Mouse (Mus musculus) adrenal gland, adult (tissue): ENCODE results near the gene Gse1.

ENCODE experiments used
- DNase-seq, 2 experiments: peaks; one replicate each; pipeline ENCODE4 v3.0.0; 2022 to 2023; ENCODE audit warnings: low spot score in 1 of 2; ENCODE audit not compliant: inconsistent age in 2 of 2

Gse1 gene

DNA sequence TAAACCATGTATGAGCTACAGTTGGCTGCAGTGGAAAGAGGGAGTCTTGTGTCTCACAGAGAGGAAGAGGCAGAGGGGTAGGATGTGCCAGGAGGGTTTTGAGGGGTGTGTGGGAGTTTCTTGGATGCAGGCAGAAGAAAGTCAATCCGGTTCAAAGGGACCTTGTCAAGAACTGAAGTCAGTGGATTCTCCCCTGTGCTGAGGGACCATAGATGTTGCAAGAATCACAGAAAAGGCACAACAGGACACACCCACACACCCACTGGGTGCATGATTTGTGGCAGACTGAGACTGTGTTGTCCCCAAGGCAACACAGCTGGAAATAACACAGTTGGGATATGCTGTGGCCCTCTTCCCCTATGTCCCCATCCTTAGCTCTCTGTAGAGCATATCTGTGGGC is 209.0 kb downstream of the Gse1 start:
- DNase-seq, result no peak

DNA sequence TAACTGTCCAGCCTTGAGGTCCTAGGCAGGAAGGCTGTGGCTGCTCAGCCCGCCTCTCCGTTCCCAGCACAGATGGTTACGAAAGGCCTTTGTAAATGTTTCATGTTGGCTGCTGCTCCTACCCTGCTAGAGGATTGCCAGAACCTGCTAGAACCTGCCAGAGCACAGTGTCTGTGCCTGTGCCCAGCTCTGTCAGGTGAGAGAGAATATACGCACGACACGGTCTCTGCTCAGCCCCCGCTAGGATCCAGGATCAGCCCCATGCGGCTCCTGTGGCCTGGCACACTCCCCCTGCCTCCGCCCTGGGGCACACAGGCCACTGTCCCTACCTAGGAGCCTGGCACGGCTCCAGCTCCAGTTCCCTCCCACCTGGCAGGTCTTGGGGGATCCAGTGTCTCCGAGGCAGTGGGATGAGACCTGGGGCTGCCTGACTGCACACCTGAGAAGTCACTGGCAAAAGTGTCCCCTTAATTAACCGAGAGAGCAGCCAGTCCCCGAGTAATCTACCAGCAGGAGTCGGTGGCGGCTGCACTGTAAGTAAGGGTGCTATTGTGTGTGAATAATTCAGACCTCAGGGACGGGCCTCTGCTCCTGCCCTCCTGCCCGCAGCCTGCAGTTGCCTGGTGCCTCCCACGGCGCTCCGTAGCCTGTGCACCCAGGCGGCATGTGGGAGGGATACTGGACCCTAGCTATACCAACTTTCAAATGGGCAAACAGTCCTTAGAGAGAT is 209.6 kb downstream of the Gse1 start:
- DNase-seq, result no peak

DNA sequence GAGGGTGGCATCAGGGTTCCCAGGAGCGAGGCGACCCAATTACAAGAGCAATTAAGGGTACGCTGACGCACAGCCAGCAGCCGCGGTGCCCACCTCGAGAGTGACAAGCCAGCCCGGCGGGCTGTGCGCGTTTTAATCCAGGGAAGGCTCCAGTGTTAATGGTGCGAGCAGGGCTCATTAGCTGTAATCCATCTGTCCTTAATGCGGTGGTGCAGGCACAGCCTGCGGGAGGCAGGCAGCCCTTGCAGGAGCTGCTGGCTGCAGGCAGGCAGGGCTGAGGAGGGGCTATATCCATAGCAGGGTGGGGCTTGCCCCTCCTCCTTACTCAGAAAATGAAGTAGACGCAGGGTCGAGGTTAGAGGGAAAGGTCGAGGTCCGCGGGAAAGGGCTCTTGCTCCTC is 211.1 kb downstream of the Gse1 start:
- peak in 1 of 2 experiments; percentile 70 for DNase-seq

DNA sequence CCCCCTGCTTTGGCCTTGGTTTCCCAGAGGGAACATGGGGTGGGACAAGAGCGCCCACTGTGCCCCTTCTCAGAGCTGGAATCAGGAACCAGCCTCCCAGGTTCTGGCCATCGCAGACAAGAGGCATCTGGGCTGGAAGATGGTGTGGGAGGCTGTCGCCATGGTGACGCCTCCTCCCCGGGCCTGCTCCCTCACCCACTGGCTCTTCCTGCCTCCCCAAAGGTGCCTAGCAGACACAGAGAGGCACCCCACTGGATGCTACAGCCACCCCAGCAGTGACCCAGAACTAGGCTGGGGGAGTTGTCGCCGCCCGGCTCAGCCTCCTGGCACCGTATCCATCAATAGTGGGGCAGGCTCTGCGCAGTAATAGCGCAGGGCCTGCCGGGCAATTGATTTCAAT is 212.5 kb downstream of the Gse1 start:
- DNase-seq, result no peak

DNA sequence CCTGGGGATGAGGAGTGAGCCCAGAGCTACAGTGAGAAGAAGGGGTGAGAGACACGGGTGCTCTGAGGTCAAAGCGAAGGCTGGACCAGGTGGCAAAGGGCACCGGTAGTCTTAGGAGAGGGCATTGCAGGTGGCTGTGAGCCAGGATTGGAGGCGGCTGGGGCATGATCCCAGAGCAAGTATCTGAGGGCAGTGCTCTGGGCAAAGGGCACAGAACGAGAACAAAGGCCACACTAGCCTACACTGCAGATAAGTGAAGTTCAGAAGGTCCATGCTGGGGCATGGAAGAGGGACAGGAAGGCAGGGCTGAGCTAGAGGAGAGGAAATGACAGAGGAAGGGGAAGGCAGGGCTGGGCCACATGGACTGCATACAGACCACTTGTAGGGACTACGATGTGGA is 213.4 kb downstream of the Gse1 start:
- DNase-seq, result no peak

DNA sequence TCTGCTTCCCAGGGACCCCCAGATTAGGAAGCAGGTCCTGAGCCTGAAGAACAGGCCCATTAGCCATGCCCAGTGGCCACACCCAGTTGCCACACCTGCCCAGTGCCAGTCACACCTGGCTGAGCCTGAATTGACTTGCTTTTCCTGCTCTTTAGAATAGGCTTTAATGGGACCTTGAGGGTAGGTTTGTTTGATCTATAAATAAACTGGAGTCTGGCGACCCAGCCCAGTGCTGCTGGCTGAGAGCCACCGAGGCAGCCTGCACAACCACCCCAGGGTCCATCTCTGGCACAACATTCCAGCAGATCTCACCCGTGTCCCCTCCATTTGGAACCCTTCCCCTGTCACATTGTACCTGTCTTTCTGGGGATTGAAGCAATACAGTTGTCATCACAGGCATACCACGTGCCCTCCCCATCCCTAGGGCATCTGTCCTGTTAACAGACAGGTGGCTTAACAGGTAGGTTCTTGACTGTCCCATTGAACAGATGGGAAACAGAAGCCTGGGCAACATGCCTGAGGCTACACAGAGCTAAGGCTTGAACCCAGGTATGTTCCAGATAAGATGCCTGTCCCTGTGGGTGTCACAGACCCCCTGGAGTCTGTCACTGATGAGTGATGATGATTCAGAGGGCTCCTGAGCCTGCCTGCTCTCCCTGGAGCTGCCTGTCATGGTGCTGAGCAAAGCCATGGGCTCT is 214.2 kb downstream of the Gse1 start:
- DNase-seq, result peak in 1 of 2 experiments; percentile 56

DNA sequence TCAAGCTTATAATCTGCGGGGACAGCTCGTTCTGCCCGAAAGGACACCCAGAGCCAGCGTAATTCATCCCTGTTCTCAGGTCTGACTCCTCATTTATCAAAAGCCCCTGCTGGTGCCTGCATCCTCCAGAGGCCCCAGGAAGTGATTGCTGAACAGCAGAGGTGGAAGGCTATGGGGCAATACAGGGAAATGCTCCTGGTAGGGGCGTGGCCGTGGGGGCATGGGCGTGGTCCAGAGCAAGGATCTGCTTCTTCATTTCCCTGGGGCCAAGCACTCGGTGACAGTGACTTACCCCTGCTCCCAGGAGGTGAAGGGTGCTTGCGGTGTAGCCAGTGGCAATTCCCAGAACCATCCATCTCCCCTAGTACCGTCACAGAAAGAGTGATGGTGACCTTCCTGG is 217.0 kb downstream of the Gse1 start:
- DNase-seq, result peak in 1 of 2 experiments; percentile 80

DNA sequence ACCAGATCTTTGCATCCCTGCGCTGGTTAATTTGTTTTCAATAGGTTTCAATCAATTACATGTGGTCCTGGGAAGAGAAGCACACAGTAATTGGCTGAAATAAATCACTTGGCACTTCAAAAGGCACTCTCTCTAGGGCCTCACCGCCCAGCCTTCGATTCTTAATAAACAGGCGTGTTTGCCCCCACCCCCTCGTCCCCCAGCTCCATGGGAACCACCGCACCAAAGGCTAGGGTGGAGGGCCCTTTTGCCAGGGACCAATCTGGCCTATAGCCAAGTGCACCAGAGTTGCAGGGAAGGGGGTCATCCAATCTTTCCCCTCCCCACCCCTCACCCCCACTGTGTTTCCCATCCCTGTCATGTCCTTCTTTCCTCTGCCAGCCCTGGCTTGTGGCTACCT is 219.9 kb downstream of the Gse1 start:
- DNase-seq, result peak in 1 of 2 experiments; percentile 45

DNA sequence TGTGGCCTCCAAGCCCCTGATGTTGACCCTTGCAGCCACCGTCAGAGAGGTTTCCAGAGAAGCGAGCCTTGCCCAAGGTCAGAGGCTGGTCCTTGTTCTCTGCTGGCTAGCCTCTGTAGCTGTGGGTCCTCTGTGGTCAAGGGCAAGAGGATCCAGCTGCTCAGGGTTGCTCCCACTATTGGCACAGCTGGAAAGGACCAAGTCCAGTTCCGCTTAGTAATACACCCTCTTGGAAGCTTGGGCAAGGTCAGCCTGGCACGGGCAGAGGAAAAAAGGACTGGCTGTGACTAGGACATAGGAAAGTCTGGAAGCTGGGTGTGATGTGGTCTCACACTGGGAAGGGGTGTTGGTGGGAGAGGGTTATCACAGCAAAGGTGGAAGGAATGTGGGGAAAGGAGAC is 220.9 kb downstream of the Gse1 start:
- DNase-seq, result peak; percentile 84 to 94

DNA sequence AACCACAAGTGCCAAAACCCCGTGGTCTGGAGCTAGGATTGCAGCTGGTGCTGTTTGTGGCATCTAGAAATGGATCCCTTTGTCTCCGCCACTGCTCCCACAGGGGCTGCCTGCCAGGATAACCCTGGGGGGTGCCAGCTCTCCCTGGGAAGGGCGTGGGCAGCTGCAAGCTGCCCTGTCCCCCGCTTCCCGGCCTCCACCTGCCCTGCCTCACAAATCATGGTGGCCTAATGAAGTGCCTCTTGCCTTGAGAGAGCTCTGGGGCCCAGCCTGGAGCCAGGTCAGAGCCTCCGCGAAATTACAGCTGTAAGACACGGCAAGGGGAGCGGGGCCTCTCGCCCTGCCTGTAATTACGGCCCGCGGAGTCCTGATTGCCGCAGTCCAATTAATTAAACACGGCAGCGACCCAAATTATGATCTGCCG is 221.4 kb downstream of the Gse1 start:
- no peak for DNase-seq

DNA sequence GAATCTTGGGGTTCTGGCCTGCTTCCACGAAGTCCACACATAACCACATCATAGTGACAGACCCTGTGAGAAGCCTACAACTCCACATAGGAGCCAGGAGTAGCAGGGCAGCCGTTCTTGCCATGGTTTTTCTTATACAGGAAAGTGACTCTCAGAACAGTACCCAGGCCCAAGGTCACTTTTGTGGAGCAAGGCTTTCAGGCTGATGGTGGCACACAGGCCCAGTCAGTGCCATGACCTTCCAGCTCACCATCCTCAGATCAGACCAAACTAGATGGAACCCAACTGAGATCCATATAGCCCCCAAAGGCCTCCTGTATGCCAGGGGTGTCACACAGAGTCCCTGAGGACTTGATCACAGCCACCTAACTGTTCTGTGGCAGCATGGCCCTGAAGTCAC is 223.9 kb downstream of the Gse1 start:
- peak in 1 of 2 experiments; percentile 78 for DNase-seq

DNA sequence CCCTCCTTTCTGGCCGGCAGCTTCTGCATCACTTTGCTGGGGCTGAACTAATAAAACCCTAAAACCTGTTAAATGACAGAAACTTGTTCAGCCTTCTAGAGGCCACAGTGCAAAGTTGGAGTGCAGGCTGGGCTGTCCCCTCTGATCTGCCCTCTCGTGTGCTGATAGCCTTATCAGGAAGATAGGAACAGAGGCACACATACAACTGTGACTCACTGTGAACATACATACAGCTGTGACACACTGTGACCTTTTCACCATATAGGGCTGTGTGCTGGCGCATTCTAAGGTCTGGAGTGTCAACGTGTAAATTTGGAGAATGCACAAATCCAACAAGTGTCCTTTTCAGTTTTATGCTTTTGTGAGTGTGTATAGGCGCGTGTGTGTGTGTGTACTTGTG is 226.1 kb downstream of the Gse1 start:
- DNase-seq, result no peak

DNA sequence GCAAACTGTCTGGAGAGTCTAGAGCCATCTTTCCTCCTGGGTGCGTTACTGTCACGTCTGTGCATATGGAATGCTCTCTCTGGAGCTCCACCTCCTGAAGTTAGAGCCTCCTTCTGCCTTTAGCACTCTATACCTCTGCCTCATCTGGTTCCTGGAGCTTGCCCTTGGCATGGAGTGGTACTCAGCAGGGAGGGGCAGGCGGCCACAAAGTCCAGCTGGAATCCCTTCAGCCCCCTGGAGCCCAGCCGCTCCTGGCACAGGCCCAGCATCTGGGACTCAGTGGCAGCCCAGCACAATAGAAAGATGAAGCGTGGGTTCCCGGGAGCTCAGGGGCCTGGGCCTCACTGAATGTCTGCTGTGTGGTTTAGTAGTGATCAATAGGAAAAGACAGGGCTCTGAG is 232.1 kb downstream of the Gse1 start:
- peak in 1 of 2 experiments; percentile 33 for DNase-seq

DNA sequence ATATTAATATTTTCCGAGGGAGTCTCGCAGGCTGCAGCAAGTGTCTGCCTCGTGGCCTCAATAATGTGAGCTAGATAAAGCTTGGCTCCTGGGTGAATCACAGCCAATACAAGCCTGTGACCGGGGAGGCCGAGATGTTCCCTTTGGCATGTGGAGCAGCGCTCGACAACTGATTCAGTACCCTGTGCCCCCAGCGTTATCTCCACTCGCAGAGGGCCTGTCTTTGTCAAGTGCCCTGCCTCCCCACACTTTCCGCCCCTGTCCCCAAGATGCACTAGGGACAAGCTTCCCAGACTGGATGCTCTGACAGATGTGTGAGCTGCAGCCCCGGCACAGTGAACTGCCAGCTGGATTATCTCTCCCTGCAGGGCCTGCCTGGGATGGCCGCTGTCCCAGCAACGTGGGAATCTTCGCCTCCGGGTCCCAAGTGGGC is 233.9 kb downstream of the Gse1 start:
- DNase-seq, result peak in 1 of 2 experiments; percentile 49

DNA sequence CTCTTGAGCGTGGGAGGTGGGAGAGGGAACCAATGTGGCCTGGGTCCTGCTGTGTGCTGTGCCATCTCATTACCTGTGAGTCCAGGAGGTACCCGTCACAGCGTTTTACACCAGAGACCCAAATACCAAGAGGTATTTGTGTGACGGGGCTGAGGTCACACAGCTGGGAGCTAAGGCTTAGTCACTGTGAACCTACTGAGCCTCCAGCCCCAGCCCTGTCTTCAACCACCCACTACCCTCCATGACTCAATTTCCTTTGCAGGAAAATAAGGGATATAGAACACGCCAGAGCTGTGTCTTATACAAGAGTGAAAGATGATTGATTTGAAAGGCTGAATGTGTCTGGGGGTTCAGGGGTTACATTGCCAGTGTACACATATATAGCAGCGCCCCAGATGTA is 234.4 kb downstream of the Gse1 start:
- no peak for DNase-seq

DNA sequence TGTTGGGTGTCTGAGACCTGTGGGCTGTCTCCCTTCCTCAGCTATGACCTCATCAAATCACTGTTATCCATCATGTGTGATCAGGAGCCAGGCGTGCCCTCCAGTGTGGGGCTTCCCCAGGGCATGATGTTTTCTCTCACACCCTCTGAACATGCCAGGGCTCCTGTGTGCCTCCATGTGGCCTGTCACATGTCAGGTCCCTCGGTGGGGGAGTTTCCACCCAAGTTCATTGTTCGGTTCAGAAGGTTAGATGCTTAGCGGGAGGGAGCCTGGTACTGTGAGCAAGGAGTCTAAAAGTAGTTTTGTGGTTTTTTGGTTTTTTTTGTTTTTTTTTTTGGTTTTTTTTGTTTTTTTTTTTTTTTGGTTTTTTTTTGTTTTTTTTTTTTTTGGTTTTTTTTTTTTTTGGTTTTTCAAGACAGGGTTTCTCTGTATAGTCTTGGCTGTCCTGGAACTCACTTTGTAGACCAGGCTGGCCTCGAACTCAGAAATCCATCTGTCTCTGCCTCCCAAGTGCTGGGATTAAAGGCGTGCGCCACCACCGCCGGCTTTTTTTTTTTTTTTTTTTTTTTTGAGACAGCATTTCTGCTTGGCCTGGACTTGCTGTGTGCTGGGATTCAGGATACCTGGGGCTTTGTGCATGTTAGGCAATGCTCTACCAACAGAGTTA is 235.8 kb downstream of the Gse1 start:
- DNase-seq, result peak in 1 of 2 experiments; percentile 30

DNA sequence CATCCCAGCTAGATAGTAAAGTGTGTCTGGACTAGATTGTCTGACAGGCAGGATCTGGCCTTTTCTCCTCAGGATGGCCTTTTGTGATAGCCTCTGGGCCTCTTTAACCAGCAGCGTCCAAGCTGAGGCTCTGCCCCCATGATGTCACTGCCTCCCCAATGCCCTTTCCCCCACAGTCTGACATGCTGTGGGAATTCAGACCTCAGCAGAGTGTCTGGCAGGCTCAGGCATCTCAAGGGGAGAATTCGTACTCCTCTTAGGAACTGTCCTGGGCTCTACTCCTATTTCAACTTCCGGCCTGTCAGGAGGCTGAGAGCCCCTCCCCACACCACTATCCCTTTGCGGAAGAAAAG is 236.3 kb downstream of the Gse1 start:
- peak in 1 of 2 experiments; percentile 45 for DNase-seq

DNA sequence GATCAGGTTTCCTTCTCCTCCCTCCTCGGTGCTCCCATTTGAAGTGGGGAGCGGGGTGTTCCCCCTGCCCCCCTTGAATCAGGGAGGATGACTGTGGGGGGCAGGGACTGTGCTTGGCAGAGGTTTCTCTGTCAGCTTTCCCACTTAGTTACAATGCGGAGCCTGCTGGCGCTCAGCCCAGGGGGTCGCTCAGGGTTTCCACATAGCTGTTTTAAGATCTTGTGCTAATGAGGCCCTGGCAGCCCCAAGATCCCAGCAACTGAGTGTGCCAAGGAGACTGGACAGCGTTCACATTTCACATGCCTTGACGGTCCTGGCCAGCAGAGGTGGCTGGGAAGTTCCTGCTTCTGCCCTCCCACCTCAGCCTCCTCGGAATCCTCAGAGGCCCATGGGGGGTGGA is 237.5 kb downstream of the Gse1 start:
- DNase-seq, result peak; percentile 14 to 40

DNA sequence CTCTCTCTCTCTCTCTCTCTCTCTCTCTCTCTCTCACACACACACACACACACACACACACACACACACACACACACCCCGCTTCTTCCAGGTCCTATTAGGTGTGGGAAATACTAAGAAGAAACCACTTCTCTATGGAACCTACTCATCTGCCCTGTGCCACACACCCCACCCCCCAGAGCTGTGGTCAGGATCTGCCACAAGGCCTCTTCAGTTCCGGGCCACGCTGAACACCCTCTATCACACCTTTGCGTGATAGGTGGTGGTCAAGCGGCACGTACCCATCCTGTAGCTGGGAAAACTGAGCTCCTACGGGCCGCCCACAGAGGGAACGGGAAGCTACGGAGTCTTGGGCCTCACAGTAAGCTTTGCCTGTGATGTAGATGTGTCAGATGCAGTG is 238.0 kb downstream of the Gse1 start:
- DNase-seq, result no peak

DNA sequence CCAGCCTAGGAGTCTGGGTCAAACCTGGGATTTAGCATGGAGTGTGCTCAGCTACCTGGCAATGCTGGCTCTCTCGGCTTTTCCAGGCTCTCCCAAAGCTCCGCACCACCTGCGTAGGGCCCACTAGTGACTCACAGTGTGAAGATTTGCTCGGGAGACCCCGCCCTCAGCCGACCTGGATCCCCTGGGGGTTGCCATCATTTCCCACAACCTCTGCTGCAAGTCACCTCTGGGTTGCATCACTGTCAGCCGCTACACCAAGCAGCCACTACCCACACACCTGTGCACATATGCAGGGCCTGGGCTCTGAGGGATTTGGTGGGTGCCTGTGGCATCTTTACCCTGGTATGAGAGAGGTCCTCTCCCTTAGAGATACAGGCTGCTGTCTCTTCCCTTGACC is 239.3 kb downstream of the Gse1 start:
- no peak for DNase-seq

DNA sequence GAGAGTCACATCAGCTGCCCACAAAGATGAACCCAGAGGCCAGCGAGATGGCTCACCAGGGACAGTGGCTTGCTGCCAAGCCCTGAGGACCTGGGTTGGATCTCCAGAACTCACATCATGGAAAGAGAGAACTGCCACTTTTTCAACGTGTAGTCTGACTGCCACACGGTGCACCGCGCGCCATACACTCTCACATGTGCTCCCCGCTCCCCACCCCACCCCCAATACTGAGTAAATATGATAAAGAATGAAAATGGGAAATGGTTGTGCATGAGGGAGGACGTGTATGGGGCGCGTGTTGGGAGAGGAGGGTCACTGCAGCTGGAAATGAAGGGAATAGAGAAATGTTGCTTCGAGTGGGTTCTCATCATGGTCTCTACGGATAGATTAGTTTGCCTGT is 241.9 kb downstream of the Gse1 start:
- DNase-seq, result peak in 1 of 2 experiments; percentile 18

DNA sequence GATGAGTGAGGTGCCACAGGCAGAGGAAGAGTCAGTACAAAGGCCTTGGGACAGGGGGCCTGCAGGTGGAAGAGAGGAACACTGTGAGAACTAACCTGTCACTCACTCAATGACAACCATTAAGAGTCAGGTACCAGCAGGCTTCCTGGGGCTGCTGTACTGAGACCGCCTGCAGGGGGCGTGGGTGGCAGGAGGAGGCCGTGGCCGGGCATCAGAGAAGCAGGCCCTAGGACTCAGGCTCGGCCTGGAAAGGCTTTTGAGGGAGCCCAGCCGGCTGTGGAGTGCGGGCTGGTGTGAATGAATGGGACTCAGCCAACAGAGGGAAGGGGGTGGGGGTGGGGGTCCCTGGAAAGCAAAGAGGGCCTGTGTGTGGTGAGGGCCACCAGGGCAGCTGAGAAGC is 242.9 kb downstream of the Gse1 start:
- DNase-seq, result peak; percentile 40 to 73
